In the genomic region with DNA sequence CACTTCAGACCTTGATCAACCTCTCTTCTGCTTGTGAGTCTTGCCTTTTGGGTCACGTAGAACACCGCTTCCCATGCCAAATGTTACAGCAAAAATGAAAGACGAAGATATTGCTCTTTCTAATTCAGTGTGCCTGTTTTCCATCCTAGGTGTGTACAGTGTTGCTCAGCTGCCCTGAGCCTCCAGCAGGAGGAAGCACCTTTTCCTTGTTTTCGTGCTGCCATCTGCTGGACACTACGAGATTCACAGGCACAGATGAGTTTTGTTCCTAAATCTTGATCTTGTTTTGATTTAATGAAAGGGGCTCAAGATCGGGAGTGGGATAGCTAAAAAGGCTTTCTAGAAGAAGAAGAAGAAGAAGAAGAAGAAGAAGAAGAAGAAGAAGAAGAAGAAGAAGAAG, we compare ENCODE assay signal across 9 mouse cellular contexts. TPM values are rescaled to one million over a fixed set of nuclear protein-coding genes. Genes with fewer than 3 reads are reported as not detected.
A peak's percentile ranks its signal among the peaks of the same experiment; 100 is the strongest.
DNase-seq lines count a peak whose midpoint lies in the region; ATAC-seq and TF ChIP-seq lines count a peak whose summit lies in the region.
"Had no signal": no experiment of that assay in that cellular context is flagged by ENCODE, and none has a peak within 500 bp of the region (broad histone marks: within the 10 kb centered on the region; RNA-seq: fewer than 3 reads in every experiment).

No protein-coding gene starts in this region.

- peak; percentile 86 for TF ChIP-seq CTCF in ES-Bruce4 (IDR thresholded peaks at IDR 0.05; ENCODE audit: low read depth, low read length)
- TF ChIP-seq CTCF in midbrain, postnatal 0 days (IDR thresholded peaks at IDR 0.05): peak; percentile 96

- no peak overlapping the region for H3K4me2 ChIP-seq in heart, embryonic 11.5 days
- H3K4me2 ChIP-seq in forebrain, embryonic 15.5 days (replicated peaks): no peak overlapping the region
- H3K4me2 ChIP-seq in midbrain, postnatal 0 days (ENCODE audit: low read depth, low read length, poor library complexity, severe bottlenecking): no peak overlapping the region
- H3K4me2 ChIP-seq: liver, embryonic 15.5 days had no signal

- H3K27me3 ChIP-seq in heart, embryonic 11.5 days (ENCODE audit: control insufficient read depth, insufficient read depth, low read length): no peaks in the 10 kb centered on the region
- no peaks in the 10 kb centered on the region for H3K27me3 ChIP-seq in ES-Bruce4 (ENCODE audit: control insufficient read depth, insufficient read depth, low read length, poor library complexity, severe bottlenecking)
- H3K27me3 ChIP-seq in forebrain, embryonic 15.5 days: no peaks in the 10 kb centered on the region
- no peaks in the 10 kb centered on the region for H3K27me3 ChIP-seq in midbrain, postnatal 0 days (ENCODE audit: insufficient read depth, low read length)
- H3K27me3 ChIP-seq: liver, embryonic 15.5 days had no signal

- 15% methylated on average over 6 of the region's 6 CpGs for WGBS in heart, embryonic 11.5 days (ENCODE audit: insufficient replicate concordance)
- WGBS in forebrain, embryonic 15.5 days: 17% methylated on average over 6 of the region's 6 CpGs
- WGBS in midbrain, postnatal 0 days: 22% methylated on average over 6 of the region's 6 CpGs

- no peak overlapping the region for H3K4me3 ChIP-seq in heart, embryonic 11.5 days (ENCODE audit: low read depth, low read length)
- H3K4me3 ChIP-seq in ES-Bruce4 (ENCODE audit: low read depth, low read length): no peak overlapping the region
- no peak overlapping the region for H3K4me3 ChIP-seq in forebrain, embryonic 15.5 days
- no peak overlapping the region for H3K4me3 ChIP-seq in midbrain, postnatal 0 days (ENCODE audit: low read depth, low read length)
- H3K4me3 ChIP-seq: liver, embryonic 15.5 days had no signal

- TF ChIP-seq EP300 in ES-Bruce4 (IDR thresholded peaks at IDR 0.05; ENCODE audit: insufficient read depth, low read depth, low read length): no peak

- H3K9me3 ChIP-seq in heart, embryonic 11.5 days (replicated peaks; ENCODE audit: control insufficient read depth, low read length): no peaks in the 10 kb centered on the region
- no peaks in the 10 kb centered on the region for H3K9me3 ChIP-seq in ES-Bruce4 (replicated peaks; ENCODE audit: control insufficient read depth, insufficient read depth, low read length, poor library complexity, severe bottlenecking)
- H3K9me3 ChIP-seq in forebrain, embryonic 15.5 days: no peaks in the 10 kb centered on the region
- no peaks in the 10 kb centered on the region for H3K9me3 ChIP-seq in midbrain, postnatal 0 days (ENCODE audit: low read length)
- H3K9me3 ChIP-seq: liver, embryonic 15.5 days had no signal

- no peak for TF ChIP-seq POLR2A in ES-Bruce4 (IDR thresholded peaks at IDR 0.05; ENCODE audit: insufficient read depth, low read length)

- H3K36me3 ChIP-seq in heart, embryonic 11.5 days (ENCODE audit: control insufficient read depth, insufficient read depth, low read length): no peaks in the 10 kb centered on the region
- no peaks in the 10 kb centered on the region for H3K36me3 ChIP-seq in ES-Bruce4 (ENCODE audit: control insufficient read depth, insufficient read depth, low read length, poor library complexity, severe bottlenecking)
- no peaks in the 10 kb centered on the region for H3K36me3 ChIP-seq in forebrain, embryonic 15.5 days
- no peaks in the 10 kb centered on the region for H3K36me3 ChIP-seq in midbrain, postnatal 0 days (ENCODE audit: insufficient read depth, low read length)
- H3K36me3 ChIP-seq: liver, embryonic 15.5 days had no signal

- no peak overlapping the region for H3K9ac ChIP-seq in heart, embryonic 11.5 days (ENCODE audit: low read depth, low read length)
- no peak overlapping the region for H3K9ac ChIP-seq in ES-Bruce4 (ENCODE audit: low read depth, poor library complexity, severe bottlenecking)
- H3K9ac ChIP-seq in forebrain, embryonic 15.5 days (replicated peaks): no peak overlapping the region
- H3K9ac ChIP-seq in midbrain, postnatal 0 days (replicated peaks; ENCODE audit: low read length, poor library complexity, severe bottlenecking): no peak overlapping the region
- H3K9ac ChIP-seq: liver, embryonic 15.5 days had no signal

- peak; percentile 42 for DNase-seq in heart, adult 8-10 months (ENCODE audit: low spot score)
- DNase-seq in brain, embryonic 18.5 days (ENCODE audit: low read depth, low spot score): peak; percentile 32
- DNase-seq in layer of hippocampus, adult 9-11 months: peak; percentile 19
- DNase-seq in midbrain, postnatal 0 days (ENCODE audit: low spot score): peak; percentile 81
- DNase-seq in thymus, postnatal 10 days (ENCODE audit: low spot score in 2 of 2): no peak

- no peak overlapping the region for H3K27ac ChIP-seq in heart, embryonic 11.5 days (ENCODE audit: low read depth, low read length)
- H3K27ac ChIP-seq in ES-Bruce4 (ENCODE audit: insufficient read depth, low read length): no peak overlapping the region
- no peak overlapping the region for H3K27ac ChIP-seq in forebrain, embryonic 15.5 days (replicated peaks)
- H3K27ac ChIP-seq in midbrain, postnatal 0 days (ENCODE audit: low read depth, low read length): no peak overlapping the region
- H3K27ac ChIP-seq: liver, embryonic 15.5 days had no signal

- H3K4me1 ChIP-seq in heart, embryonic 11.5 days (ENCODE audit: control insufficient read depth, insufficient read depth, low read length): no peaks in the 10 kb centered on the region
- no peaks in the 10 kb centered on the region for H3K4me1 ChIP-seq in ES-Bruce4 (ENCODE audit: control insufficient read depth, insufficient read depth, low read length)
- H3K4me1 ChIP-seq in forebrain, embryonic 15.5 days: no peaks in the 10 kb centered on the region
- H3K4me1 ChIP-seq in midbrain, postnatal 0 days (ENCODE audit: insufficient read depth, low read length): no peaks in the 10 kb centered on the region
- H3K4me1 ChIP-seq: liver, embryonic 15.5 days had no signal

- no peak for ATAC-seq in heart, embryonic 11.5 days (replicated peaks; ENCODE audit: insufficient number of reproducible peaks, low FRiP score, low TSS enrichment)
- 0 out of 2 replicates have a peak, but pooled peaks have one; percentile 32 for ATAC-seq in forebrain, embryonic 15.5 days (replicated peaks)
- no peak for ATAC-seq in midbrain, postnatal 0 days (ENCODE audit: low FRiP score)

RNA-seq across cellular contexts. Expression of gene Ces5a, which starts 40.3 kb away (rescaled TPM):
- not detected for total RNA-seq in heart, adult 8-10 months (2022)
- polyA plus RNA-seq in heart, embryonic 11.5 days (2014; fragmentation: Nextera tagmentation; extraction: Ambion mirVana): not detected in 2 replicates
- polyA plus RNA-seq in ES-Bruce4 (2011; ENCODE audit: insufficient read depth, insufficient read length, low read depth, missing spikeins): not detected in 2 replicates
- 0.36 and 0.57 TPM in 2 replicates for polyA plus RNA-seq in forebrain, embryonic 15.5 days (2015; fragmentation: Nextera tagmentation; extraction: Ambion mirVana)
- total RNA-seq in midbrain, postnatal 0 days (2014; rRNA removed): 0.61 and 0.77 TPM in 2 replicates
- 0.38 and 0.59 TPM in 2 replicates for polyA plus RNA-seq in midbrain, postnatal 0 days (2015; fragmentation: Nextera tagmentation; extraction: Ambion mirVana)
- polyA plus RNA-seq: liver, embryonic 15.5 days had no signal

Comparison
In these comparisons a context has a peak if more than half of its experiments do, and no peak if none do; other contexts are left out.
1. DNase-seq: peak in heart, adult 8-10 months (single experiment), brain, embryonic 18.5 days (single experiment), layer of hippocampus, adult 9-11 months (single experiment) and midbrain, postnatal 0 days (single experiment); none in thymus, postnatal 10 days (0 of 2).